Mouse (Mus musculus) c-Kit-negative CD71-positive TER-119-positive erythroid progenitor cells, embryonic 14.5 days (primary cell): ENCODE measurements around the gene Olfr853.

Experiments
- DNase-seq: peaks from one replicate; pipeline ENCODE4 v3.0.0-alpha.2; 2013; ENCODE audit warnings: low read depth, low spot score

The Olfr853 gene

GRCm38 (mm10) chr9:19540976-19541375, at the start of gene Olfr853:
TSS of gene Olfr853 (minus strand) at chr9:19541076.
- no peak for DNase-seq

- DNase-seq, result no peak
Measured at GRCm38 (mm10) chr9:19582317-19582716, 41.4 kb upstream of the Olfr853 start, which contains the start of gene Olfr855. TSS of gene Olfr855 (plus strand) at chr9:19582617.

DNA sequence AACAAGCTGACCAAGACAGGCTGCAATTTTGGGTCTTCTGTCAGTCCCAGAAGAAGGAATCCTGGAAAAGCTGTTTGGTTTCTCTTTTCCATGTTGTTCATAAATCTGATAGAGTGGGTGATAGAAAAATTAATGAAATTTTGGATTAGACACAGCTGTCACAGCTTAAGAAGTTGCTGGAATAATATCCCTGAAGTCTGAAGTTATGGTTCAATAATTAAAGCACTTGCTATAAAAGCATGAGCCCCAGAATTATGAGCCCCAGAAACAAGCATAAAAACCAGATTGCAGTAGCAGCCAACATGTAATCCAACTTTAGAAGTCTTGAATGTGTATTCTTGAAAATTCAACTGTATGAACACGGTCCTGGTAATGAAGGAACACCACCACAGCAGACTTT, 26.4 kb upstream of the Olfr853 start, which contains the start of gene Olfr854:
Gene Olfr854 (minus strand): TSS at position 101 of the 400 bp plus-strand sequence.
- no peak for DNase-seq

GRCm38 (mm10) chr9:19492995-19493394, 47.9 kb downstream of the Olfr853 start, which contains the start of gene Olfr851:
TSS of gene Olfr851 (plus strand) at chr9:19493295.
- DNase-seq, result no peak
